Mouse (Mus musculus) hindbrain, embryonic 12.5 days (tissue): Measurements from ENCODE around the gene Tlx2. TPM values are rescaled to one million over a fixed set of nuclear protein-coding genes. Genes with fewer than 3 reads are reported as not detected.

Source experiments
- ATAC-seq: fragments of 200-750 bp; cut with Nextera tagmentation; 2 replicates; pipeline ENCODE4 v1.8.0; 2017; ENCODE audit warnings: moderate TSS enrichment; ENCODE audit not compliant: low FRiP score
- H3K27ac ChIP-seq: fragments of 300-500 bp; sonication (generic); 2 replicates; pipeline ENCODE4 v1.5.1; 2016; ENCODE audit warnings: mild to moderate bottlenecking
- H3K27me3 ChIP-seq: fragments of 300-500 bp; sonication (generic); 2 replicates; pipeline ENCODE4 v1.6.1; 2016; ENCODE audit warnings: mild to moderate bottlenecking
- H3K36me3 ChIP-seq: fragments of 300-500 bp; sonication (generic); 2 replicates; pipeline ENCODE4 v1.6.1; 2016; ENCODE audit warnings: mild to moderate bottlenecking
- H3K4me1 ChIP-seq: fragments of 300-500 bp; sonication (generic); 2 replicates; pipeline ENCODE4 v1.6.1; 2016
- H3K4me2 ChIP-seq: fragments of 300-500 bp; sonication (generic); replicated peaks from 2 replicates; pipeline ENCODE4 v1.6.1; 2016; ENCODE audit warnings: mild to moderate bottlenecking
- H3K4me3 ChIP-seq: fragments of 300-500 bp; sonication (generic); 2 replicates; pipeline ENCODE4 v1.5.1; 2016; ENCODE audit warnings: mild to moderate bottlenecking
- H3K9ac ChIP-seq: fragments of 300-500 bp; sonication (generic); 2 replicates; pipeline ENCODE4 v1.6.1; 2016; ENCODE audit warnings: mild to moderate bottlenecking, moderate library complexity
- H3K9me3 ChIP-seq: fragments of 300-500 bp; sonication (generic); replicated peaks from 2 replicates; pipeline ENCODE4 v1.6.1; 2016; ENCODE audit warnings: mild to moderate bottlenecking
- WGBS: fragments of 180-500 bp; shearing (Covaris S2); methylation state at CpG from one replicate; pipeline ENCODE4 v1.1.7; 2016; 5-methylcytosine and 5-hydroxymethylcytosine counted together
- polyA plus RNA-seq: library from polyadenylated mRNA; unstranded; fragments of >200 nt; fragmentation: Nextera tagmentation; extraction: Ambion mirVana; gene quantifications from 2 replicates; pipeline ENCODE4 v1.2.1, GENCODE M21; 2016

Gene Tlx2
- polyA plus RNA-seq, 1 experiment from 2014 or later, result 4.4 TPM

DNA sequence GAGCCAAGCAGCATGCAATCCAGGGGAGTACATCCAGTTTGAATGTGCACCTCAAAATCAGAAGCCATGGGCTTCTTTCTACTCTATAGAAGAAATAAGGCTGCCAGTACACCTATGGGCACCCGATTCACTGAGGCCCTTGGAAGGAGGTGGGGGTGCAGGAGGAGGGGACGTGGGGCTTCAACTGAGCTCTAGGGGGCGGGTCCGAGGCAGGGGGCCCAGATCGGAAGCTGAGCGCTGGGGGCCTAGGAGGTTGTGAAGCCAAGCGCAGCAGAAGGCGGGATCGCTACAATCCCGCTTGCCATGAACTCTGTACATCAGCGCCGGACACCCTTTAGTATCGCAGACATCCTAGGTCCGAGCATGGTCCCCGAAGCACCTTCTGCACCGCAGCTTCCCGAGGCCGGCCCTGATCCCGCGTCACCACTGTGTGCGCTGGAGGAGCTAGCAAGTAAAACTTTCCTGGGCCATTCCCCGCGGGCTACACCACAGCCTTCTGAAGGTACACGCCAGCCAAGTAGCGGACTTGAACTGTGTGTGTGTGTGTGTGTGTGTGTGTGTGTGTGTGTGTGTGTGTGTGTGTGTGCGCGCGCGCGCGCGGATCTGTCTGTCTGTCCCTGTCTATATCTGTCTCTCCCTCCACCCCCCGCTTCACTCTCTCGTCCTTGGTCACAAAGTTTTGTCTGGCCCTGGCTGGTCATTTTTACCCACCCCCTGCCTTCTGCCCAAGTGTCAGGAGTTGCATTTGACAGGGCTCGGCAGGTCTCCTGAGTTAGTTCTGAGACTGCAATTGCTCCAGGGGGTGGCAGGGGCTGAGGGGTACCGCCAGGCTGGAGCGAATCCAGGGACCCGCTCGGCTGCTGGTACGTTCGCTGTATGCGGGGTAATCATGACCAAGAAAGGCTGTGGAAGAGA is 16.3 kb upstream of the Tlx2 start, which contains the start of gene Lbx2:
Gene Lbx2, plus strand, starts transcription at position 247 of the 915 bp plus-strand sequence.
- WGBS, result 3% methylated on average over 42 of the region's 42 CpGs
- Histone ChIP-seq H3K9ac (no peak within 1 kb of the TSS), H3K27ac (no peak within 1 kb of the TSS), H3K36me3 (peaks cover 5% of the 10 kb centered on the region), H3K4me1 (peaks cover 21% of the 10 kb centered on the region), H3K4me3 (no peak within 1 kb of the TSS), H3K27me3 (peaks cover 94% of the 10 kb centered on the region), H3K9me3 (no peaks in the 10 kb centered on the region), H3K4me2 (peak within 1 kb of the TSS; percentile 40)
- no peak for ATAC-seq

DNA sequence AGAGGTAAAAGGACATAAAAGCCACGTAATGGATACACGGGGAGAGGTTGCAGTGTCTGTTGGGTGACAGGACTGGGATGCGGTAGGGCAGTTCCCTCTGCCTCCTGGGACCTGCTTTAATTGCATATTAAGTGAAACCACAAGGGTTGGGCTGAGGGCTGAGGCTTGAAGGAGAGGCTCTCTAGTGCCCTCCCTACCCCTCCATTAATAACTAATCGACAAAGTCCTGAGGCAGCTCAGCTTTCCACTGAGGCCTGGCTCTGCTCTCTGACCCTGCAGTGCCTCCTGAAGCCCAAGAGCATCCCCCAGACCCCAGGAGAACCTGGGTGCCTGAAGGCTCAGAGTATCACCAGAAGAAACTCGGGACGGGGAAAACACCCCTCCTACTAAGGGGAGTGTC is 14.4 kb upstream of the Tlx2 start:
- Histone ChIP-seq H3K27me3 (peaks cover 78% of the 10 kb centered on the region), H3K4me1 (peaks cover 29% of the 10 kb centered on the region), H3K27ac (no peak overlapping the region), H3K36me3 (peaks cover 22% of the 10 kb centered on the region), H3K9me3 (no peaks in the 10 kb centered on the region), H3K9ac (no peak overlapping the region), H3K4me3 (no peak overlapping the region), H3K4me2 (no peak overlapping the region)
- ATAC-seq, result no peak
- WGBS, result 4% methylated on average over 6 of the region's 6 CpGs

DNA sequence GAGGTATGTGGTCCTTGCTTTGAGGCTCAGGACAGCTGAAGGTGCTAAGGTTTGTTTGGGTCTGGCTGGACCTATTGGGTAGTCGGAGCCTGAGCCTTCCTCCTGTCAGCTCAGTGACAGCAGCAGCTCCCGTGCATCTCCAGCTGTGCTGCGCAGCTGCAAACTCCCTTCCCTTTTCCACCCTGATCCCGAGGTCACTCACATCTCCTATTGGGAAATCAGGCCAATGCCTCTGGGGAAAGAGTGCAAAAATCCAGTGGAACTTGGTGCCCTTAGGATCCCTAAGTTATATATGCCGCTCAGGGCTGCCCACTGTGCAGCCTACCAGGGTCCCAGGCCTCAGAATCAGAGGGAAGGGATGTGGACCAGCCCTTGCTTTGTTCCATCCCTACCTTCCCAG is 13.4 kb upstream of the Tlx2 start:
- H3K36me3 ChIP-seq, result peaks cover 22% of the 10 kb centered on the region
- no peaks in the 10 kb centered on the region for H3K9me3 ChIP-seq
- no peak overlapping the region for H3K4me2 ChIP-seq
- H3K27me3 ChIP-seq, result peaks cover 69% of the 10 kb centered on the region
- WGBS, result 7% methylated on average over 5 of the region's 5 CpGs
- no peak overlapping the region for H3K27ac ChIP-seq
- ATAC-seq, result no peak
- 0 out of 2 replicates have a peak overlapping the region, but pooled peaks have one; percentile 23 for H3K9ac ChIP-seq
- no peak overlapping the region for H3K4me3 ChIP-seq
- peaks cover 36% of the 10 kb centered on the region for H3K4me1 ChIP-seq

DNA sequence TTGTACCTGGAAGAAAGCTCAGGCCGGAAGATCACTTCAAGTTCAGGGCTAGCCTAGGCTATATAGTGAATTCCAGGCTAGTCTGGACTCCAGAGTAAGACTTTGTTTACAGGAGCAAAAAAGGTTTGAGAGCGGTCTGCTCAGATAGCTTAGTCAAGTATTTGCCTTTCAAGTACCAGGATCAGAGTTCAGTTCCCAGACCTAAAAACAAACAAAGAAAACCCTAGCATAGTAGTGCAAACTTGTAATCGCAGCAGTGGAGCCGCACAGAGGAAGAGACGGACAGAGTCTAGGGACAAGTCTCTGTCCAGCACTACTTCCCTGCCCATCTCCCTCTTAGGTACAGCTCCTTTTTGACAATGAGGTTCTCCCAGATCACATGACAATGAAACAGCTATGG is 10.1 kb upstream of the Tlx2 start:
- no peak for ATAC-seq
- H3K4me3 ChIP-seq, result no peak overlapping the region
- H3K36me3 ChIP-seq, result peaks cover 22% of the 10 kb centered on the region
- WGBS, result 90% methylated on average over 5 of the region's 5 CpGs
- no peak overlapping the region for H3K9ac ChIP-seq
- no peak overlapping the region for H3K27ac ChIP-seq
- peaks cover 56% of the 10 kb centered on the region for H3K27me3 ChIP-seq
- H3K9me3 ChIP-seq, result no peaks in the 10 kb centered on the region
- peaks cover 30% of the 10 kb centered on the region for H3K4me1 ChIP-seq
- no peak overlapping the region for H3K4me2 ChIP-seq

DNA sequence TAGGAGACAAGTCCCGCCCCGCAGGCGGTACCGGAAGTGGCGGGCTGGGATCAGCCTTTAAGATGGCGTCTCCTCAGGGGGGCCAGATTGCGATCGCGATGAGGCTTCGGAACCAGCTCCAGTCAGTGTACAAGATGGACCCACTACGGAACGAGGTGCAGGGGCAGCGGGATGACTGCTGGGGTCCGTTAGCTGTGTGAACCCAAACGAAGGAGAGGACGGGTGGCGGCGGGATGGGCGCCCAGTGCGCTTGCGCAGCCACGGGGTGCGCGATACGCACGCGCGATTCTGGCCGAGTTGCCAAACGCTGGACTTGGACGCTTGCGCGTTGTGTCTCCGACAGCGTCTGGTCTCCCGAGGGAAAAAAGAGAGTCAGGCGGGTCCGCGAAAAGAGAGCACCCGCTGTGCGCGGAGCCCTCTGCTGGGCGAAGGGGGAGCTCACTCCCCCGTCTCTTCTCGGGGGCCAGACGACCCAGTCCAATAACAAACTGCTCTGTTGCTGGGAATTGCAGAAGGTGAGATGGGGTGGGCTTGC is 8.3 kb upstream of the Tlx2 start:
- H3K36me3 ChIP-seq, result peaks cover 22% of the 10 kb centered on the region
- H3K4me2 ChIP-seq, result peak overlapping the region; percentile 97
- no peaks in the 10 kb centered on the region for H3K9me3 ChIP-seq
- under 1% methylated on average over 46 of the region's 46 CpGs for WGBS
- H3K27ac ChIP-seq, result peak overlapping the region; percentile 84
- H3K27me3 ChIP-seq, result peaks cover 56% of the 10 kb centered on the region
- peak overlapping the region; percentile 69 for H3K4me3 ChIP-seq
- peak overlapping the region; percentile 84 for H3K9ac ChIP-seq
- peaks cover 21% of the 10 kb centered on the region for H3K4me1 ChIP-seq
- peak; percentile 93 for ATAC-seq

DNA sequence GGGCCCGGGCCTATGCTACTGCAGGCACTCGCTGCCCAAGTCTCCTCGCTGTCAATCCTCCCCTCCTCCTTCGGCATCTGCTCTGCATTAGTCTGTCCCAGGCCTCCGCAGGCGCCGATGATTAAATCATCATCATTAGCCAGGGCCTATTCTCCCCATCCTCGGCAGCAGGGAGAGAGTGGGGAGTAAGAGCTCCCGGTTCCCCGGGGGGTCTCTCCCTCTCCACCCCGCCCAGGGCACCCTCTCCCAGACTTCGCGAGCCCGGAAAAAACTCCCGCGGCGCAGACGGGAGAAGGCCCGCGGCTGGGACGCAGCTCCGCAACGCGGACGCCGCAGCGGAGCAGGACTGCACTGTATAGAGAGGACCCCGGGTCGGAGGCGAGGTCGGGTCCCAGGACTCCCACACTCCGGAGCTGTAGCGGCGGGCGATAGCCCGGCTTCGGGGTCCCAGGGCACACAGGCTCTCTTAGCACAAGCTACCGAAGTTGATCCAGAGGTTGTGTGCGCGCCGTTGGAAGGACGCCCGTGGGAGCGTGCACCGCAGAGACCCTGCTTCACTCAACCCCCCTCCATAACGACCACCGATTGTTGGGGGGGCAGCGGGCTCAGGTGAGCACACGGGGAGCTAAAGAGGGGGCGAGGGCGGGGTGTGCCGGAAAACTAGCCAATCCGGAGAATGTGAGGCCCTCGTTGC is 7.7 kb upstream of the Tlx2 start, which contains the start of gene Pcgf1:
Gene Pcgf1, plus strand, starts transcription at position 240 of the 694 bp plus-strand sequence.
- Histone ChIP-seq H3K36me3 (peaks cover 22% of the 10 kb centered on the region), H3K4me1 (peaks cover 21% of the 10 kb centered on the region), H3K9me3 (no peaks in the 10 kb centered on the region), H3K9ac (peak within 1 kb of the TSS; percentile 84), H3K4me3 (peak within 1 kb of the TSS; percentile 69), H3K27me3 (peaks cover 56% of the 10 kb centered on the region), H3K4me2 (peak within 1 kb of the TSS; percentile 97), H3K27ac (peak within 1 kb of the TSS; percentile 84)
- peak; percentile 88 for ATAC-seq
- WGBS, result under 1% methylated on average over 54 of the region's 54 CpGs

DNA sequence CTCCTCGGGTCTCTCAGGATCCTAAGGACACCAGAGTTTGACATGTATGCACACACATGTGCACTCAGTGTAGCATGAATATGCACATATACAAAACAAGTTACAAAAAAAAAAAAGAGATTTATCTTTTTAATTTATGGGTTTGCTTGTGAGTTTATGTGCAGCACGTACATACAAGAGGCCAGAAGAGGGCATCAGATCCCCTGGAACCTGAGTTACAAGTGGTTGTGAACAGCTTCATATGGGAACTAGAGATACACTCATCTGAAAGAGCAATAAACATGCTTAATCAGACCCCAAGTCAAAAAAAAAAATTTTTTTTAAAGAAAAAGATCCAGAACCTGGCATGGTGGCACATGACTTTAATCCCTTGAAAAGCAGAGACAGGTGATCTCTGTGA is 4.9 kb upstream of the Tlx2 start:
- H3K36me3 ChIP-seq, result 0 out of 2 replicates have a peak, but pooled peaks cover 2% of the 10 kb centered on the region
- no peaks in the 10 kb centered on the region for H3K9me3 ChIP-seq
- no peak for ATAC-seq
- H3K27ac ChIP-seq, result no peak overlapping the region
- H3K27me3 ChIP-seq, result peaks cover 72% of the 10 kb centered on the region
- WGBS, result 22% methylated on average over 2 of the region's 2 CpGs
- peaks cover 30% of the 10 kb centered on the region for H3K4me1 ChIP-seq
- H3K9ac ChIP-seq, result no peak overlapping the region
- no peak overlapping the region for H3K4me3 ChIP-seq
- H3K4me2 ChIP-seq, result no peak overlapping the region

DNA sequence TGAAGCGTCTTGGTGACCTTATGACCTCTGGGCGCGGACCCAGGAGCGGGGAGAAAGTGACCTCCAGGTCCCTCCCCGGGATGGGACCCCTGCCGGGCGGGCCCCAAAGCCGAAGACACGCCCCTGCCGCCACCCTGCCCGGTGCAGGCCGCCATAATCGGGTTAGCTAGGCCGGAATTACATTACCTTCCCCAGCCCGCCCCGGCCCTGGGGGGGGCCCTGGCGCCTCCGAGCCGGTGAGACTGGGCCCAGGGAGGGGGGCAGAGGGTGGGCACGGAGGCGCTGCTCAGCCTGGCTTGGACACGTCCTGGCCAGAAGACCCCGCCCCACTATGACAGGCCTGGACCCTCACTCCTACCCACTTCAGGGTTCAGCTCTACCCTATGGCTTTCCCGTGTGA is 1.1 kb upstream of the Tlx2 start:
- peak overlapping the region; percentile 17; the same call in 1 of the 2 replicates for H3K4me2 ChIP-seq
- peak overlapping the region; percentile 14 for H3K4me3 ChIP-seq
- peaks cover 19% of the 10 kb centered on the region for H3K4me1 ChIP-seq
- no peaks in the 10 kb centered on the region for H3K9me3 ChIP-seq
- WGBS, result 2% methylated on average over 19 of the region's 24 CpGs
- peak; percentile 41; the same call in 1 of the 2 replicates for ATAC-seq
- no peak overlapping the region for H3K9ac ChIP-seq
- H3K27ac ChIP-seq, result no peak overlapping the region
- H3K36me3 ChIP-seq, result no peaks in the 10 kb centered on the region
- H3K27me3 ChIP-seq, result peaks cover 99% of the 10 kb centered on the region

DNA sequence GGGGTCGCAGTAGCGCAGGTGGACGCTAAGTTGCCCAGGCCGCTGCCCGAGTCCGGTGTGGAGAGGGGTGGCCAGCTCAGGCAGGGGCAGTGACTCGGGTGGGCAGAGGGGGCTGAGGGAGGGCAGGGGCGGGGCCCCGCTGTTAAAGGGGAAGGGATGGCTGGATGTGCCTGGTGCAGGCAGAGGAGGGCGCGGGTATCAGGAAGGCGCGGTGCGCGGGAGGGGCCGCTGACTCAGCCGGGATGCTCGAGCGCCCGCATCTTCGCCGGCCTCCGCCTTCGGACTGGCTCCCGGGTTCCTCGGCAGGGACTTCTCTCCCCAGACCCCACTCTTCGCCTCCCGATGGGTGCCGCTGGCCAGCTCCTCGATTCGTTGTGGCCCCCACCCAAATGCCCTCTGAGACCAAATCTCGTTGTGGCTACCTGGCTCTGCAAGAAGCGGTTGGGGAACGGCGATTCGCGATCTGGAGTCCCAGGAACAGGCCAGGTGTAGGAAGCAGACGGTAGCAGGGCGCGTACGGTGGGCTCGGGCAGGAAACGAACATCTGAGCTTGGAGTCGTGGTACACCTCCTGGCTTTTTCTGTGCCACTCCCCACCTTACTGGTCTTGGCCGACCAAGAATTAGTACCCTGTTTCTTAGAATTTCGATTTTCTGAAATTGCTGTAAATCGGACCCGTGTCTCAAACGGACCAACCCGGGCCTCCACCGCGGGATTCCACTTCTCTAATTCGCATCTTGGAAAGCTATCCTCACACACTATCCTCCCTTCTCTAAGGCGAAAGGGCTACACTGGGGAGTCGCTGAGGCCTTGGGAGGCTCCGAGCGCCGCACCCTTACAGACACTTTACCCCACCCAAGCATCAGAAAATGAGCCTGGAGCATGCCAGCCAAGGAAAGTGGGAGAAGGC is 472 bp upstream of the Tlx2 start:
- ATAC-seq, result 0 out of 2 replicates have a peak, but pooled peaks have one; percentile 26
- no peak overlapping the region for H3K27ac ChIP-seq

DNA sequence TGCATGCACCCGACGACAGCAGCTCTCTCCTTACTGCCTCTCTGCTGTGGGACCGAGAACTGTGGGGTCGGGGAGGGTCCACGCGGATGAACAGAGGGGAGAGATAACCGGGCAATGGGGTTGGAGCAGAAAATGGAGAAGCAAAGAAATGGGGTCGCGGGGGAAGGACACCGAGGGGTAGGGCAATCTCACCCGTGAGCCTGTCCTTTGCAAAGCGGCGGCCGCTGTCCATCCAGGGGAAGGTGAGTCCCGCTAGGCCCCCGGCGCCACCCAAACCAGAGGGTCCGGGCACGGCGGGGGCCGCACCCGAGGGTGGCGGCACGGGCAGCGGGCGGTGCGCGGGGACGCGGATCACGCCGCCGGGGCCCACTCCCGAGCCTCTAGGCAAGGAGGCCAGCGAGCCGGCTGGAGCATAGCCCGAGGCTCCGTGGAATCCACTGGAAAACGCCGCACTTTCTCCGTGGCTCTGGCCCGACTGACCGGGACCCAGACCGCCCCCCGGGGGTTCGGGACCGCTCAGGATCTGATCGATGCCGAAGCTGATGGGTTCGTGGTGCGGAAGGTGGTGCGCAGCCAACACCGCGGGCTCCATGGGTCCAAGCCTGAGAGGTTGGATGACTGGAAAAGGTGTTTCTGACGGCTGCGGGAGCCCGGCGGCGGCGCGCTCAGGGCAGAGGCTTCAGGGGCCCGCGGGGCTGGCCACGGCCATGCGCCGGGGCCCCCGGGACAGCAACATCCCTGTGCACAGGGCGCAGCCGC is 426 bp downstream of the Tlx2 start:
- Histone ChIP-seq H3K4me1 (peaks cover 19% of the 10 kb centered on the region), H3K27me3 (peaks cover 99% of the 10 kb centered on the region), H3K4me2 (peak overlapping the region; percentile 28; the same call in 1 of the 2 replicates), H3K4me3 (peak overlapping the region; percentile 23), H3K27ac (no peak overlapping the region), H3K9me3 (no peaks in the 10 kb centered on the region), H3K36me3 (no peaks in the 10 kb centered on the region), H3K9ac (no peak overlapping the region)
- no peak for ATAC-seq
- 2% methylated on average over 69 of the region's 69 CpGs for WGBS

More for the DNA sequence above, 472 bp upstream of the Tlx2 start:
- 1% methylated on average over 50 of the region's 58 CpGs for WGBS
- H3K4me3 ChIP-seq, result peak overlapping the region; percentile 23
- no peaks in the 10 kb centered on the region for H3K36me3 ChIP-seq
- no peaks in the 10 kb centered on the region for H3K9me3 ChIP-seq
- peak overlapping the region; percentile 28; the same call in 1 of the 2 replicates for H3K4me2 ChIP-seq
- peaks cover 19% of the 10 kb centered on the region for H3K4me1 ChIP-seq
- no peak overlapping the region for H3K9ac ChIP-seq
- peaks cover 99% of the 10 kb centered on the region for H3K27me3 ChIP-seq
